Mouse (Mus musculus) kidney, embryonic 14.5 days (tissue): ENCODE measurements at regions not wholly inside any gene's neighbourhood (a gene's known extent, or its start where the extent isn't known, plus 50 kb on each side); places are given as distances from the start of the nearest gene placed in this dataset.

ENCODE experiments used
- ATAC-seq: fragments of 200-750 bp; cut with Nextera tagmentation; 2 replicates; pipeline ENCODE4 v1.8.0; 2017; ENCODE audit warnings: moderate number of reproducible peaks, mild to moderate bottlenecking, moderate TSS enrichment, moderate library complexity; ENCODE audit not compliant: low FRiP score, low TSS enrichment
- H3K27ac ChIP-seq: fragments of 300-500 bp; sonication (generic); 2 replicates; pipeline ENCODE4 v1.5.1; 2014; ENCODE audit warnings: low read depth, mild to moderate bottlenecking, low read length, moderate library complexity, mixed read lengths
- H3K27me3 ChIP-seq: fragments of 300-500 bp; sonication (generic); 2 replicates; pipeline ENCODE4 v1.6.1; 2014; ENCODE audit warnings: mild to moderate bottlenecking, low read length; ENCODE audit not compliant: control insufficient read depth, insufficient read depth
- H3K36me3 ChIP-seq: fragments of 300-500 bp; sonication (generic); 2 replicates; pipeline ENCODE4 v1.6.1; 2014; ENCODE audit warnings: low read length, mixed read lengths; ENCODE audit not compliant: control insufficient read depth, insufficient read depth
- H3K4me1 ChIP-seq: fragments of 300-500 bp; sonication (generic); 2 replicates; pipeline ENCODE4 v1.6.1; 2014; ENCODE audit warnings: low read length, mixed read lengths; ENCODE audit not compliant: control insufficient read depth, insufficient read depth
- H3K4me2 ChIP-seq: fragments of 300-500 bp; sonication (generic); replicated peaks from 2 replicates; pipeline ENCODE4 v1.6.1; 2014; ENCODE audit warnings: low read depth, mild to moderate bottlenecking, low read length
- H3K4me3 ChIP-seq: fragments of 300-500 bp; sonication (generic); 2 replicates; pipeline ENCODE4 v1.5.1; 2014; ENCODE audit warnings: mild to moderate bottlenecking, low read length
- H3K9ac ChIP-seq: fragments of 300-500 bp; sonication (generic); 2 replicates; pipeline ENCODE4 v1.6.1; 2014; ENCODE audit warnings: low read depth, mild to moderate bottlenecking, low read length, moderate library complexity
- H3K9me3 ChIP-seq: fragments of 300-500 bp; sonication (generic); 2 replicates; pipeline ENCODE4 v1.6.1; 2016; ENCODE audit warnings: low read length; ENCODE audit not compliant: control insufficient read depth
- WGBS: fragments of 180-500 bp; shearing (Covaris S2); extraction: QIAGEN DNeasy Blood & Tissue Kit; methylation state at CpG from one replicate; pipeline ENCODE4 v1.1.7; 2014; 5-methylcytosine and 5-hydroxymethylcytosine counted together

DNA sequence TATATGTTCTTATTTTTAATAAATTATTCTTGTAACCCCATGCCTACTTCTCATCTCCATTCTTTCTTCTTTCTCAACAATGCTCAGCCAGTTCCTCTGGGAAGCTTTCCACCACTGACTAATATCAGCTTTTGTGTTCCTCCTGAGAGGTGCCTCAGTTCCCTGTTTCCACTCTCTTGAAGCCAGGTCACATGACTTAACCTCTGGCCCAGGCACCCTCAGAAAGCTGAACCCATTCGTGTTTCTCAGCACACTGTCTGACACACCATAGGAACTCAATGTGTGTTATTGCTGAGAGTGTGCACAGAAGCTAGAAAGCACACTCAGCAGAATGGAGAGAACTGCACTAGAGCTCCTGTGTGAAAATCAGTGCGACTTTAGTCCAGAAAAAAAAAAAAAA, 207.1 kb downstream of the Nfkbiz start:
- no peaks in the 10 kb centered on the region; the same call in 1 of the 2 replicates for H3K9me3 ChIP-seq
- no peaks in the 10 kb centered on the region for H3K36me3 ChIP-seq
- no peak overlapping the region for H3K27ac ChIP-seq
- no peak overlapping the region for H3K9ac ChIP-seq
- 58% methylated on average over 2 of the region's 2 CpGs for WGBS
- ATAC-seq = no peak
- H3K27me3 ChIP-seq = no peaks in the 10 kb centered on the region
- no peak overlapping the region for H3K4me2 ChIP-seq
- H3K4me3 ChIP-seq = no peak overlapping the region
- H3K4me1 ChIP-seq = no peaks in the 10 kb centered on the region

DNA sequence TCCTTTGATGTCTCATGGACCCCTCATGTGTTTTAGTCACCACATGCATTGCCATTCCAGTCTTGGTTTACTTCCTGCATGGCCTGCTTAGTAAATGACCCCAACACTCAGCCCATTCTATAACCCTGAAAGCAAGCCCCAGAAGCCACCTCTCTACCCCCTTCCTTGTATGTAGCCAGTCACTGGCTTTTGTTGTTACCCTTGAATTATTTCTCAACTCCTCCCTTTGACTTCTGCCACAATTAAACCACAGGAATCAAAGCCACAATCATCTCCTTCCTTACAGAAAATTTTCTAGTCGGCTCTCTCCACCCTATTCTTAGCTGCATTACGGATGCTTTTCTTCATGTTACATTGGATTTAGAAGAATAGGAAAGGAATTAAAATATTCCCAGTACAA, 207.7 kb downstream of the Nfkbiz start:
- H3K36me3 ChIP-seq = no peaks in the 10 kb centered on the region
- no peak overlapping the region for H3K4me3 ChIP-seq
- H3K9ac ChIP-seq = no peak overlapping the region
- no peak overlapping the region for H3K27ac ChIP-seq
- no peaks in the 10 kb centered on the region for H3K27me3 ChIP-seq
- no peak for ATAC-seq
- H3K4me1 ChIP-seq = no peaks in the 10 kb centered on the region
- H3K9me3 ChIP-seq = no peaks in the 10 kb centered on the region; the same call in 1 of the 2 replicates
- WGBS = 89% methylated on average over 2 of the region's 2 CpGs
- H3K4me2 ChIP-seq = no peak overlapping the region

DNA sequence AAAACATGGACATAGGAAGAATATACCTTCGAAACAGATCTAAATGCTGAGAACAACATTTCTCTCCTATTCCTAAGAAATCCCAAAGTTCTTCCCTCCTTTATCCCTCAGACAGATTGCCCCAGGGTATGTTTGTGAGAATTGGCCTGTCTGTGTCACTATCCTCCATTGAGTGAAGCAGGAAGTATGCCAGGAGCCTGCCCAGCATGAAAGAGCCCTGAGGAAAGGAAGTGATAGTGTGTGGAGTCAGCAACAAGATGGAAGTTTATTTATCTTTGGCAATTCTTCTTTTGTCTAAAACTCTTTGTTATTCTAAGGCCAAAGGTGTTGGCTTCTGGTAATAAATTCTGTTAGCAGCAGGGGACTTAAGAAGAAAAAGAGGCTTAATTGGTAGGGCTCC, 211.2 kb downstream of the Nfkbiz start:
- no peaks in the 10 kb centered on the region for H3K27me3 ChIP-seq
- ATAC-seq = no peak
- H3K36me3 ChIP-seq = no peaks in the 10 kb centered on the region
- no peak overlapping the region for H3K9ac ChIP-seq
- no peaks in the 10 kb centered on the region for H3K4me1 ChIP-seq
- no peak overlapping the region for H3K27ac ChIP-seq
- 94% methylated on average over 1 of the region's 1 CpGs for WGBS
- H3K4me3 ChIP-seq = no peak overlapping the region
- no peak overlapping the region for H3K4me2 ChIP-seq
- no peaks in the 10 kb centered on the region; the same call in 1 of the 2 replicates for H3K9me3 ChIP-seq

DNA sequence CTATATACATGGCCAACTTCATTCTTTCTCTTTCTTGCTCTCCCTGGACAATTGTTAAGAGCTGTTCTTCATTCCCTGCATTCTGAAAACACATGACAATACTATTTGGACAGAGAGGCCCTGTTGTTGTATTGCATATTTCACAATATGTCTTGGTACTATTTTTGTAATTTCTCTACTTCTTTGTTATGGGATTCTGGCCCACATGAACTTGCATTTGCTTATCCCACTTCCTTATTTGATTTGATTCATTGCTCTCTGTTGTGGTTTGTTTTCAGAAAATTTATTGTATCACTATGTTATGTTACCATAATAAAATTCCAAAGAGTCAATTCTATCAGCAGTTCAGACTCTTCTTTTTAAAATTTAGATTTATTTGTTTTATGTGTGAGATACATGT, 215.3 kb downstream of the Nfkbiz start:
- Histone ChIP-seq H3K27ac (no peak overlapping the region), H3K27me3 (no peaks in the 10 kb centered on the region), H3K4me1 (no peaks in the 10 kb centered on the region), H3K9me3 (no peaks in the 10 kb centered on the region; the same call in 1 of the 2 replicates), H3K4me2 (no peak overlapping the region), H3K36me3 (no peaks in the 10 kb centered on the region), H3K9ac (no peak overlapping the region), H3K4me3 (no peak overlapping the region)
- ATAC-seq = no peak

DNA sequence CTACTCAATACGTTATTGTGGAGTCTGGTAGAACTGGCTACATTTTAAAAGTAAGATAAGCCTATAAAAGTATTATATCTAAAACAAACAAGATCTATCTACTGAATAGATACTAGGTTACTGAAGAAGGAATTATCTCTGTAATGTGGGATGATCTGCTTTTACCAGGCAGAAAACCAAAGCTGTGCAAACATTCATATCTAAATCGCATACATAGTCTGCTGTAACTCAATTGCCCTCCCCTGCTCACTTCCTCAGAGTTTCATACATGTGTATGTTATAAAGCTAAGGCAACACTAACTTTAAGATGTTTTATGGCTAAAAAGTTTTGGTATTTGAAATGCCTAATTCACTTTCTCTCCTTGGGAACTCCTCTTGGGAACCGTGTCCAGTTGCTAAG, 219.0 kb downstream of the Nfkbiz start:
- Histone ChIP-seq H3K4me2 (no peak overlapping the region), H3K27ac (no peak overlapping the region), H3K27me3 (no peaks in the 10 kb centered on the region), H3K36me3 (no peaks in the 10 kb centered on the region), H3K9ac (no peak overlapping the region), H3K4me1 (no peaks in the 10 kb centered on the region), H3K4me3 (no peak overlapping the region), H3K9me3 (no peaks in the 10 kb centered on the region)
- ATAC-seq = no peak
- WGBS = 79% methylated on average over 3 of the region's 3 CpGs

DNA sequence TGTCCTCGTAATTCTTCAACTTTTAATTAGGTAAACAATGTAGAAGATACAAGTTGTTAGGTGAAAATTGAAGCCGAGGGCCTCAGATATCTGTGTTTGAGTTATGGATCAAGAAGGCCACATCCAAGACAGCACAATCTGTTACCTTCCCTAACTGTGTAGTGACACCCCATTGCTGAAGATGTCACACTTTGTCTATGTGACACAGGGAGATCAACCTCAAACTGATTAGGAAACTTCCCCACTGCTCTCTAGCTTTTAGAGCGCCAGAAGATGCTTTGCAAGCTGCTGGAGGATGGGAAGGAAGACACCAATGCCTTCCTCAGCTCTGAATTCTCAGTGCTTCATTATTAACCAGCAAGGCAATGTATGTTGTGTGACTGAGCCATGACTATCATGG, 220.7 kb downstream of the Nfkbiz start:
- 85% methylated on average over 3 of the region's 3 CpGs for WGBS
- Histone ChIP-seq H3K4me1 (no peaks in the 10 kb centered on the region), H3K27me3 (no peaks in the 10 kb centered on the region), H3K36me3 (no peaks in the 10 kb centered on the region), H3K9me3 (no peaks in the 10 kb centered on the region), H3K4me2 (no peak overlapping the region), H3K4me3 (no peak overlapping the region), H3K9ac (no peak overlapping the region), H3K27ac (no peak overlapping the region)
- no peak for ATAC-seq

DNA sequence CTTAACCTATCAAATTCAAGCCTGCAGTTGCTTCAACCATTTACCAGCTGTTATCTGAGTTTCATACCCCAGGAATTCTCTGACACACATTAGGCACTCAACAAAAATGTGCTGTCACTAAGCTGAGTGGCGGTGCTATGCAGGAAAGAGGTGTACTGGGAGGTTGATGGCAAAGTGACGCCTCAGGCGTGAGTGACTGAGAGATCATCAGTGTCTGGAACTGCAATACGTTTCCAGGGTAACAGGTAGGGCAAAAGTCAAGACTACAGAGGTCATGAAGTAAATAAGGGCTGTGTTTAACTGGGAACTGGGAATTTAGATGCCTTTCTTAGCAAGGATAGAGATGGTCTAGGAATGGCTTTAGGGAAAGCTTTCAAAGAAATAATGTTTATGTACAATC, 221.2 kb downstream of the Nfkbiz start:
- Histone ChIP-seq H3K9me3 (no peaks in the 10 kb centered on the region), H3K27ac (no peak overlapping the region), H3K4me2 (no peak overlapping the region), H3K4me3 (no peak overlapping the region), H3K9ac (no peak overlapping the region), H3K36me3 (no peaks in the 10 kb centered on the region), H3K4me1 (no peaks in the 10 kb centered on the region), H3K27me3 (no peaks in the 10 kb centered on the region)
- no peak for ATAC-seq
- WGBS = 45% methylated on average over 4 of the region's 4 CpGs

DNA sequence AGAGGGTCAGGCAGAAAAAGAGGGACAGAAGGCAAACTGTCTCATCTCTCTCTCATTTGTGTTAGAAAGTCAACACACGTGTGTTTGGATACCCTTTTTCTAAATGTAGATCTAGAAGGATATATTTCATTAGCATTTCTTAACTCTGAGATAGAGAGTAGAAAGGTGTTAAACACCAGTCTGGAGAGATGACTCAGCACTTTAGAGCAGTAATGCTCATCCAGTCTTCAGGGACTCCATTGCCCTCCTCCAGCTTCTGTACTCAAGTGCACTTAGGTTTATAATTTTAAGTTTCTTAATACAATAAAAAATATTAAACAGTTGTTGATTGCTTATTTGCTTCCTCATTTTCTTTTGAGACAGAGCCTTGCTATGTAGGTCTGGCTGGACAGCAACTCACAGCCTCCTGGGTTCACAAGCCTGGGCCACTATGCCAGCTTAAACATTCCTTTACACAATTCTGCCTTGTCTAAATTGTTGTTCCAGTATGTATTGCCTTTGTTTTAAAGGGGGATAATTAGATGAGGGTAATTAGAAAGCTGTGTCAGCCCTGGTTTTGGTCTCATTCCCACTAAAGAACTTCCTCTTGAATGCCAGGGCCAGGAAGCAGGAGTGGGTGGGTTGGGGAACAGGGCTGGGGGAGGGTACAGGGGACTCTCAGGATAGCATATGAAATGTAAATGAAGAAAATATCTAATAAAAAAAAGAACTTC, 222.1 kb downstream of the Nfkbiz start:
- Histone ChIP-seq H3K9me3 (no peaks in the 10 kb centered on the region), H3K27me3 (no peaks in the 10 kb centered on the region), H3K4me2 (no peak overlapping the region), H3K4me3 (no peak overlapping the region), H3K36me3 (no peaks in the 10 kb centered on the region), H3K9ac (no peak overlapping the region), H3K4me1 (no peaks in the 10 kb centered on the region), H3K27ac (no peak overlapping the region)
- WGBS = 84% methylated on average over 1 of the region's 1 CpGs
- no peak for ATAC-seq

DNA sequence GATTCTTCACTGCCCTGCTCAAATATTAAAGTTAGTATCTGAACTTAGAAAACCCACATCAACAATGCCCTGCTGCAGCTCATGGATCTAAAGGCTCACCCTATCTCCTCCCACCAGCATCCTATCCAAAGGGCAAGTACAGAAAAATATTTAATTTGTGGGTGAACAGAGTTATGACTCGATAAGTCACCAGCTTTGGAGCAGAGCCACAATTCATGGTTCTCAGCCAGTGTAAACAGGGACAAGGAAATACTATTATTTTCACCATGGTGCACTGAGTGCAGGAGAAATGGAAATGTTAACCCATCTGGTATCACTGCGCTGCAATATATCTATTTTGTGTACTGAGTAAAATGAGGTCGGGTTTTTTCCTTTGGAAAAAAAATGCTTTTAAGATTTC, 225.8 kb downstream of the Nfkbiz start:
- 78% methylated on average over 3 of the region's 3 CpGs for WGBS
- no peaks in the 10 kb centered on the region for H3K27me3 ChIP-seq
- H3K4me3 ChIP-seq = no peak overlapping the region
- H3K4me2 ChIP-seq = no peak overlapping the region
- no peak overlapping the region for H3K27ac ChIP-seq
- no peaks in the 10 kb centered on the region for H3K9me3 ChIP-seq
- no peak for ATAC-seq
- H3K9ac ChIP-seq = no peak overlapping the region
- no peaks in the 10 kb centered on the region for H3K4me1 ChIP-seq
- H3K36me3 ChIP-seq = no peaks in the 10 kb centered on the region
